9 mouse cellular contexts compared by ENCODE assay signal in genomic region chr3:108069231-108069870, GRCm38 (mm10). TPM values are rescaled to one million over a fixed set of nuclear protein-coding genes. Genes with fewer than 3 reads are reported as not detected.
DNase-seq lines count a peak whose midpoint lies in the region; ATAC-seq lines count a peak whose summit lies in the region.
"Had no signal": no experiment of that assay in that cellular context is flagged by ENCODE, and none has a peak within 500 bp of the region (broad histone marks: within the 10 kb centered on the region; RNA-seq: fewer than 3 reads in every experiment).

No protein-coding gene starts in this region.

- H3K4me1 ChIP-seq in liver, embryonic 12.5 days: peaks cover 24% of the 10 kb centered on the region

- H3K27me3 ChIP-seq in liver, embryonic 12.5 days (replicated peaks): no peaks in the 10 kb centered on the region
- H3K27me3 ChIP-seq: embryonic facial prominence, embryonic 15.5 days had no signal

- H3K9me3 ChIP-seq in liver, embryonic 12.5 days (replicated peaks): no peaks in the 10 kb centered on the region
- H3K9me3 ChIP-seq: embryonic facial prominence, embryonic 15.5 days had no signal

- peaks cover 27% of the 10 kb centered on the region for H3K36me3 ChIP-seq in liver, embryonic 12.5 days

- H3K9ac ChIP-seq in liver, embryonic 12.5 days: no peak overlapping the region
- H3K9ac ChIP-seq: embryonic facial prominence, embryonic 15.5 days had no signal

- peak; percentile 46; the same call in 1 of the 2 replicates for ATAC-seq in liver, embryonic 12.5 days
- no peak for ATAC-seq in CD4-positive, CD25-positive, alpha-beta regulatory T cell, adult 4 months

- H3K27ac ChIP-seq in liver, embryonic 12.5 days: peak overlapping the region; percentile 57; the same call in 1 of the 2 replicates
- H3K27ac ChIP-seq: embryonic facial prominence, embryonic 15.5 days had no signal

- H3K4me3 ChIP-seq in liver, embryonic 12.5 days: no peak overlapping the region
- H3K4me3 ChIP-seq: embryonic facial prominence, embryonic 15.5 days had no signal

- peak; percentile 45 to 51 for DNase-seq in urinary bladder, adult 18-20 months (ENCODE audit: low spot score in 2 of 2)
- no peak for DNase-seq in urinary bladder, postnatal 10 days (ENCODE audit: low spot score)
- peak; percentile 48 to 63 for DNase-seq in heart, postnatal 10 days
- DNase-seq in cerebellum, postnatal 4 days (ENCODE audit: low spot score in 2 of 2): no peak
- DNase-seq in right cerebral cortex, adult 2 months (ENCODE audit: low spot score in 2 of 2): no peak

- 56% methylated on average over 13 of the region's 13 CpGs for WGBS in liver, embryonic 12.5 days (ENCODE audit: insufficient replicate concordance)

- peak overlapping the region; percentile 42 for H3K4me2 ChIP-seq in liver, embryonic 12.5 days
- H3K4me2 ChIP-seq: embryonic facial prominence, embryonic 15.5 days had no signal

- intact Hi-C loops in heart, postnatal 10 days (cut with DNase I): loop anchor here (5.0 kb wide), 1 partner anchor 372 kb away; the partner anchor contains the start of gene Ahcyl1

RNA-seq across cellular contexts. Expression of gene Ampd2, which starts 17.1 kb away (rescaled TPM):
- total RNA-seq in heart, postnatal 10 days (2021): 10 to 100 TPM; 12.2 to 14.7 TPM
- 77.4 and 80.6 TPM in 2 replicates for polyA plus RNA-seq in liver, embryonic 12.5 days (2016; fragmentation: Nextera tagmentation; extraction: Ambion mirVana)
- 10 to 100 TPM; 22.4 to 48.3 TPM for polyA plus RNA-seq in CD4-positive, CD25-positive, alpha-beta regulatory T cell, adult 4 months (2017; shearing (Covaris generic))

RNA-seq across cellular contexts. Expression of gene Gnat2, which starts 23.2 kb away (rescaled TPM):
- under 1 TPM in 1 of 2 experiments, not detected in 1; 0.38 TPM for total RNA-seq in heart, postnatal 10 days (2021)
- 2.7 and 3.3 TPM in 2 replicates for polyA plus RNA-seq in liver, embryonic 12.5 days (2016; fragmentation: Nextera tagmentation; extraction: Ambion mirVana)
- not detected for polyA plus RNA-seq in CD4-positive, CD25-positive, alpha-beta regulatory T cell, adult 4 months (2017; shearing (Covaris generic))
- total RNA-seq: layer of hippocampus, postnatal 10 days had no signal

RNA-seq across cellular contexts. Expression of gene Gstm4, which starts 24.7 kb away (rescaled TPM):
- 10 to 100 TPM; 11.1 to 13.3 TPM for total RNA-seq in heart, postnatal 10 days (2021)
- 16.2 and 16.6 TPM in 2 replicates for polyA plus RNA-seq in liver, embryonic 12.5 days (2016; fragmentation: Nextera tagmentation; extraction: Ambion mirVana)
- polyA plus RNA-seq in CD4-positive, CD25-positive, alpha-beta regulatory T cell, adult 4 months (2017; shearing (Covaris generic)): 1 to 10 TPM; 4.4 to 5.7 TPM

RNA-seq across cellular contexts. Expression of gene Gstm1, which starts 51.6 kb away (rescaled TPM):
- total RNA-seq in heart, postnatal 10 days (2021): 10 to 100 TPM; 61.4 to 76.3 TPM
- 228 and 237 TPM in 2 replicates for polyA plus RNA-seq in liver, embryonic 12.5 days (2016; fragmentation: Nextera tagmentation; extraction: Ambion mirVana)
- 1 to 10 TPM; 2.8 to 3.4 TPM for polyA plus RNA-seq in CD4-positive, CD25-positive, alpha-beta regulatory T cell, adult 4 months (2017; shearing (Covaris generic))

Comparison
In these comparisons a context has a peak if more than half of its experiments do, and no peak if none do; other contexts are left out.
1. DNase-seq: peak in urinary bladder, adult 18-20 months (2 of 2) and heart, postnatal 10 days (2 of 2); none in urinary bladder, postnatal 10 days (single experiment), cerebellum, postnatal 4 days (0 of 2) and right cerebral cortex, adult 2 months (0 of 2).